Mouse (Mus musculus): ENCODE results near the gene Fbxw27.
A peak's percentile ranks its signal among the peaks of the same experiment; 100 is the strongest.
"Not testable (repeated sequence)": the region's sequence is repeated elsewhere in the genome, so short reads cannot be mapped to it uniquely, and the experiment has no call there.

Gene Fbxw27

DNA sequence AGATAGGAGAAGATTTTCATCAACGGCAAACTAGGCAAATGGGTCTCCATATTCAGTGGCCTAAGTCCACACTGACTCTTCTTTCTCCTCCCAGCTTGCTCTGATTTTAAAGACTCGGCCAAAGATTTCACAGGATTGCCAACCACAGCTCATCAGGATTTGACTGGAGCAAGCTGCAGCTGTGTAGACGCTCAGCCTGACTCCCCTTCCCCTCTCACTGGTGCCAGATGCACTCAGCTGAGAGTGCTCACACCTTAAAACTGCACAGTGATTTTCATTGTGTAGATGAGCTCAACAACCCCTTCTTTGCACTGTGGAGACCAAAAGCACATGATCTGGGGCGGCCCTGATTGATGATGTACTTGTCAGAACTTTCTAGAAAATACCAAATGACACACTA, at the start of gene Fbxw27:
Gene Fbxw27 (minus strand): TSS at position 101 of the 400 bp plus-strand sequence.
- not testable (repeated sequence) for DNase-seq

DNA sequence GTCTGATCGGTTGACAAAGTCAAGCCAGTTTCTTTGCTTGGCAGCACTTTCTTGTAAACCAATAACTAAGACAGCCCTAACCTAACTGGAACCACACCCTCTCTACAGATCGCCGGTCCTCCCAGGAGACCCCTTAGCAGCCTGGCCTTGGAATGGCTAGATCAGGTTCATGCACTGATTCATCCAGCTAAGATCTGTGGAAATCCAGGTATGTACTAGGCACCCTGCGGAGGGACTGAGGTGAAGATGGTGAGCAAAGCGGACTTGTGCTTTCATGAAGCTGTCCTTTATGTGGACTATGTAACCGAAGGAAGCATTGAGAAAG, 42.6 kb upstream of the Fbxw27 start:
- no peak for DNase-seq

DNA sequence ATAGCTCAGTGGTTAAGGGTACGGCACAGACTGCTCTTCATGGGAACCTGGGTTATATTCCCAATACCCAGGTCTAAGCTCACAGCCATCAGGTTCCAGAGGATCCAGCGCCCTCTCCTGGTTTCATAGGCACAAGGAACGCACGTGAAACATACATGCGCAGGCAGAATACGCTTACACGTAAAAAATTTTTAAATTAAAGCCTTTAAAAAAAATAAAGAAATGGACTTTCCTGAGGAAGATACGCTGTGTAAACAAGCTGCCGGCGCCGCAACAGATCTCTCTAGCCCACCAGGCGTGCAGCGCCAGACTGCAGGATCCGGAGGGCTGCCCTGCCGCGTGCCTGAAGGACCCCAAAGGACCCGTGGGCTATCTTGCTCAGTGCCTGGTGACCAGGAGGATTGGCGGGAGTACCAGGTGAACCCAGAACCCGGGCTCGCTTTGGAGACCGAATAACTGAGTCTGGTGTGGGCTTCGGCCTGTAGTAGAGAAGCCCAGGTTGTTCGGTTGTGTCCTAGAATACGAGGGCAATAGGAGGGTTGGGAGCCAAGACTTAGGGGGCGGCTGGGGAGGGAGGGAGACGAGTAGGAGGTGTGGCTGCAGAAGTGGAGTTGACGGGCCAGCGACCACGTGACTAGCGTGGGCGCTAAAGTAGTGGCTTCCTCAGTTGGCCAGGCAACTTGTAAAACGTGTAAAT, 42.1 kb upstream of the Fbxw27 start, which contains the start of gene Nme6:
Gene Nme6 (plus strand): TSS at position 359 of the 697 bp plus-strand sequence.
- peak; percentile 86 for DNase-seq

DNA sequence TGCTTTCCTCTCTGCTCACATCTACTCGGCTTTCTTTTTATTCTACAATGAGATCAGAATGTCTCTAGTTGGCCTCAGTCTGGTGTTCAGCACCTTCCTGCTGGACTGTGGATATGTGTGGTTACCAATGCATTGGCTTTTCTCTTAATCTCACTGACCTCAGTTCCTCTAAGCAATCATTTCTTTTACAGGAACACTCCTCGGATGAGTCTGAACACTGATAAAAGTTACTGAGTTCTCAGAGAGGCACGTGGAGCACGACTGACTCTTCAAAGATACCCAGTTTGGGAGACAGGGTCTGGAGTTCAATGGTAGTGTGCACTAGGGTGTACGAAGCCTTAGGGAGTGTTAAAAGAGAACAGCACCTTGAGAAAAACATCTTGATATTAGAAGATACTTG, 35.7 kb upstream of the Fbxw27 start:
- DNase-seq, result no peak

DNA sequence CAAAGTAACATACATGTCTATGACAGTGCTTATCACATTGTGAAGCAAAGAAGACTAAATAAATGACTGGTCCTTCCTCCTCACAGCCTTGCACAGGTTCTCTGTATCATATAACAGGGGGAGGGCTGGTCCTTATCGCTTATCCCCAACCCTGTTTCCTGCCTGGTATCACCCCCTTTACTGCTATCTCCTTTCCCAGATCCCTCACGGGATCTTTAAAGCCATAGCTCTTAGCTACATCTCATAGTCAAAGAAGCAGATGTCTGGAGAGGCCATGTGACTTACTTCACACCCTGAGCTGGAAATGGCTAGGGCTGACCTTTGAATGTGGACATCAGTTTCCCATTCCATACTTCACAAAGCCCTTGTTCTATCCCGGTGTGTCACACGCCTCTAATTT, 35.3 kb upstream of the Fbxw27 start:
- no peak for DNase-seq

DNA sequence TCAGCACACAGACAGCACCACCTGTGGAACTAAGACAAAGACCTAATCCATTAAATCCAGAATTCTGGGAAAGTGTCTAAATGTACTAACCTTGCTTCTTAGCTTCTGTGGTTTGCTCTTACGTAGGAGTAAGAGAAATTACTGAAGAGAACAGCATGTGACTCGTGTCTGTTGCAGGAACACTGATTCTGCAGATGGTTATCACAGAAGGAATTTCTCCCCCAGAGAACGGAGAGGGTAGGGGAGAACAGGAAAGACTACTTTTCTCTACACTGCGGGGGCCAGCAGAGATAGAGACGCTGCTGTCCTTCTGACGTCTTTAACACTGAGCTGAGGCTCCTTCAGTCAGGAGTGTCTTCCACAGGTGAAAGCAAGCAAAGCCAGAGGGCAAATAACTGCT, 25.9 kb upstream of the Fbxw27 start:
- no peak for DNase-seq

DNA sequence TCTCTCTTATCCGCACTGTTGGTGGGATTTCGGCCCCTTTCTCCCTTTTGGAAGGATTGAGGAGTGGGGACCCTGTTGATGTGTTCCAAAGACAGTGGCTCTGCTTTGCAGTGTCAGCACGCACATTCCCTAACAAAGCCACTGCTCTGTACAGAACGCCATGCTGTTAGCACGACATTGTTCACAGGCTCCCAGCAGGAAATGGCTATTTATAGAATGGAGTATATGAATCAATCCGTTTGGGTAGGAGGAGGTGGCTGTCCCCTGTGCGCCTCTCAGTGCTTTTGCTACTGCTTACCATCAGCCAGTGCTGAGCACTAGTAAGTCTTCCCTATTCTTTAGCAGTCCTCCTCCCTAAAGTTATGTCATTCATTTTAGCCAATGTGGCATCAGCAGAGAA, 23.0 kb upstream of the Fbxw27 start:
- no peak for DNase-seq

DNA sequence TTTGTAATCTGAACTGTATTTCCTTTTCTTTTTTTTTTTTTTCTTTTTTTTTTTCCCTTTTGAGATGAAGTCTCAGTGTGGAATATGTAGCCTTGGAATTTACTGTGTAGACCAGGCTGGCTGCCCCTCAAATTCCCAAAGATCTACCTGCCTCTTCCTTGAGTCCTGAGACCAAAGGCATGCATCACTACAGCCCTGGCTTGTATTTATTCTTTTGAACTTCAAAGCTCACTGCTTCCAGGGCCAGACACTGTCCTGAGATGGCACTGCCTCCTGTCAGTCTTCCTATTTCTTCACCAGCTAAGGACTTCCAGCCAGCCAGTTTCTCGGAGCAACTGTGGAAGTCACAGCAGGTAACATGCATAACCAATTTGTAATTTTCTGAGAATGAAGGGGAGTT, 21.5 kb upstream of the Fbxw27 start, which contains the start of gene Spink8:
Gene Spink8 (plus strand): TSS at position 301 of the 400 bp plus-strand sequence.
- no peak for DNase-seq

DNA sequence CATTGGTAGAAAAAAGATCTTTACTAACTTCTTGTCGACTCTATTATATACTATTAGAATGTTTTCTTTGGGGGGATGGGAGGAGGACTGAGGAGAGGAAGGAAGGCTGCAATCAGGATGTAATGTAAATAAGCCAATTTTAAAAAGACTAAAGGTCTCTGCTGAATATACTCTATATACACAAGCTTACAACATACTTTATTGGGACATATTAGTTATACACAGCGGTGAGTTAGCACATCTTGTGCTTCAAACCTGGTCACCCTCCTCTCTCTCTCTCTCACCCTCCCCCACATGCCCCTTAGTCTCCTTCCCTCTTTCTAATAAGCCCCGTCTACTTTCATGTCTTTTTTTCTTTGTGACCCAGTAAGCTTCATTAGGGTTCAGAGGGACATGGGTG, 17.4 kb upstream of the Fbxw27 start:
- DNase-seq, result no peak

DNA sequence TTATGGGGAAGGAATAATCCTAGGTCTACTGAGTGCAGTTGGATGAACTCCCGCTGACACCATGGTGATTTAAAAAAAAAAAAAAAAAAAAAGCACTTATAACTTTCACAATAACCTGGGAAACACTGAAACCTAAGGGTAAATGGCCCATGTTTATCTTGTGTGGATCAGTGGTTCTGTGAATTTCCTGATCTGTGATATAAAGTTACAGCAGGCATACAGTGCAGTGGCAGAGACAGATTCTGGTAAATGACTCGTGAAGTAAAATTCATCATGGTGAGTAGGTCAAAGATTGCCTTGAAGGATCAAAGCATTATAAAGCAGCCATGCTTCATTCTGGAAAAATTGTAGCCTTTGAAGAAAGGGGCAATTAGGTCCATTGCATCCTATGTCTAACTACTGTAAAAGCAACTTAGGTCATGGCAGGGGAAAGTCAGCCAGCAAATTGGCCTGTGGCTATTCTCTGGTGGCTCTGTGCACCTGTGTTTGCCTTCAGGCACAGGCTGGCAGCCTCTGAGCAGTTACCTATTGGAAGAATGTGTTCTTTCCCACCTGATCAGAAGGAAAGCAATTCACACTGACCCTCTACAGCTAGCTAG, 16.3 kb upstream of the Fbxw27 start:
- DNase-seq, result no peak

DNA sequence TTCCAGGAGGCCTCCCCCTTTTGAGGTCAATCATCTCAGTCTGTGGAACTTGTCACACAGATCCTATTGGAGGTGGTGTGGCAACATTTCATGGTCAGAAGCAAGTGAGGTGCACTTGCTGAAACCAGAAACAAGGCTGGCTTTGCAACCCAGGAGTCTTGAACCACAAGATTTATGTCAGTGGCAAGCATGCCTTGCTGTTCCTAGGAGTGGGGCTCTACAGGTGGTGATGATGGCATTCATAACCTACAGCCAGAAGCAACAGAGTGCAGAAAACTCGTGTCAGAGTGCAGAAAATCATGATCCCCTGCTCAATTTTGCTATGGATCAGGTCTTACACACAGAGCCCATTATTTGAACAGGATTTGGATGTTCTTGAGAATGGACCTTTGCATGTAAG, 15.8 kb upstream of the Fbxw27 start:
- no peak for DNase-seq

DNA sequence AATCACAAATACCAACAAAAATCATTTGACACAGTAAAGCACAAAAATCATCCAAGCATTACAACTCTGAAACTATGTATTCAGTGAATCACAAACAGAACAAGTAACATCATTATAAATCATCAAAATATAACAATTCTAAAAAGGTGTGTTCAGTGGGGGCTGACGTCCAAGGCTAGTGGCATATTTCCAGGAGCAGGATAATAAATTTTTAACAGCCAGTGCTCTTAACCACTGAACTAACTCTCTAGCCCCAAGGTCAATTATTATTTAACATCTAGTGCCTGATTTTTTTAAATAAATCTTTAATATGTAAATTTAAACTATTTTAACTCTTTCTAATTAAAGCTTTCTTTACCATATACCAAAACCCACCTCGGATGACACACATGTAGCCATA, 15.1 kb upstream of the Fbxw27 start:
- DNase-seq, result not testable (repeated sequence)

DNA sequence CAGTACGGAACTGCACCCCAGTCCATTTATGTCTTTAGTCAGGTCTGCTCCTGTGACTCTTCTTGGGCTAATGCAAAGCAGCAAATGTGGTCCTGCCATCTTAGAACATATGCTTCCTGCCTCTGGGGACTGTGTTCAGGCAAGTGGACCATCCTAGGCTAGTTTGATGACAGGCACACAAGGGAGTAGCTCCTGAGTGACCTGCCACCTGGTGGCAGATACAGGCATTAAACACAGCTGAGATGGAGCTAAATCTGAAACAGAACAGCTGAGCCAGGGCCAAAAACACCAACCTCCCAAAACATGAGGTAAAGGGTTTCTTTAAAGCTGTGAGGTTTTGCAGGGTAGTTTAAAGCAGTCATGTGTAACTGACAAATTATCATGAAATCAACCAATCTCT, 7.6 kb upstream of the Fbxw27 start:
- DNase-seq, result peak; percentile 18

DNA sequence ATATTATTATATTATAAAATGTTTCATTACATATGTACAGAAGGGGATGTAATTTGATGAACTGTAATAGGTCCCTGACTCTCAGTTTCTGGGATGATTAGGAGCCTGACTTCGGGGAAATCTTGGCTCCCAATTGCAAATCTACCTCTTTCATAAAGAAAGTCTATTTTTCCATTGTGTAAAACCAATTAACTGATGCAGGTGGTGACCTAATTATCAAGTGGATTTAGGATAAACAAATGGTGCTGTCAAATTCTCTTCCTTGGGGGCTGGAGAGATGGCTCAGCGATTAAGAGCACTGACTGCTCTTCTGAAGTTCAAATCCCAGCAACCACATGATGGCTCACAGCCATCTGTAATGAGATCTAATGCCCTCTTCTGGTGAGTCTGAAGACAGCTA, 5.3 kb upstream of the Fbxw27 start:
- DNase-seq, result no peak

DNA sequence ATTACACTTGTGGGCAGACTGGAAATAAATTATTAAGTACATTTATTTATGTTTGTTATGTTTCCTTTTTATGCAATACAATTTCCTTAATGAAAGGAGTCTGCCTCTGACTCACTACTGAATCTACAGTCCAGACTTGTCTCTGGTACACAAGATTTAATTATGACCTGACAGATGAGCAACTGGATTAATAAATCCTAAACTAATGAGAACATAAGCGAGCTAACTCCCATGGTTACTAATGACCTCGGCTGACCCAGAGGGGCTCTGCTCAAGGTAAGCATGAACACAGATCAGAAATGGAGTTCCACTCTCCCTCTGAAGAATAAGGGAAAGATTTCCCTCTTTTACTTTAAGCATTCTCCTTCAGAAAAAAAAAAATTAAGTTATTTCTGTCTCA, 4.8 kb upstream of the Fbxw27 start:
- no peak for DNase-seq

DNA sequence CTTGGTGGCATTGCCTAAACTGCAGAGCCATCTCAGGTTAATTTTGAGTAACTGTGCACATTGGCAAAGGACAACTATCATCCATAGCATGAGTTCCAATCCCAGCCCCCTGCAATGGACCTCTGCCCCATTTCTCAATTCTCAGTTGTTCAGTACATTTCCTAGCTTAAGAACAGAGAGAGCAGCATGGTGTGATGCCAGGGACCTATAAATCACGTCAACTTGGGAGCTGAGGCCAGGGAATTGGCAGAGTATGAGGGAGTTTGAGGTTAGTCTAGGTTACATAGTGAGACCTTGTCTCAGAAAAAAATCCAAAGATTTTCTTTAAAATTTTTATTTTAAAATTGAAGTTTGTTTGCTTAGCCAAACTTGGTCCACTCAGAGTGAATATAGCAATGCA, 23.6 kb downstream of the Fbxw27 start:
- not testable (repeated sequence) for DNase-seq

DNA sequence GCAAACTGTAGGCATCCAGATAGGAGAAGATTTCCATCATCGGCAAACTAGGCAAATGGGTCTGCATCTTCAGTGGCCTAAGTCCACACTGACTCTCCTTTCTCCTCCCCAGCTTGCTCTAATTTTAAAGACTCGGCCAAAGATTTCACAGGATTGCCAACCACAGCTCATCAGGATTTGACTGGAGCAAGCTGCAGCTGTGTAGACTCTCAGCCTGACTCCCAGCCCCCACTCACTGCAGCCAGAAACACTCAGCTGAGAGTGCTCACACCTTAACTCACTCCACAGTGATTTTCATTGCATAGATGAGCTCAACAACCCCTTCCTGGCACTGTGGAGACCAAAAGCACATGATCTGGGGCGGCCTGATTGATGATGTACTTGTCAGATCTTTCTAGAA, 44.5 kb downstream of the Fbxw27 start, which contains the start of gene Fbxw26:
Gene Fbxw26 (minus strand): TSS at position 101 of the 400 bp plus-strand sequence.
- DNase-seq, result not testable (repeated sequence)
